Comparison of ENCODE assay signal across 22 mouse cellular contexts in genomic region chr4:104122364-104122763, GRCm38 (mm10).
DNase-seq lines count a peak whose midpoint lies in the region; ATAC-seq and TF ChIP-seq lines count a peak whose summit lies in the region.
"Had no signal": no experiment of that assay in that cellular context is flagged by ENCODE, and none has a peak within 500 bp of the region (broad histone marks: within the 10 kb centered on the region; RNA-seq: fewer than 3 reads in every experiment).

No protein-coding gene starts in this region.

- ATAC-seq in frontal cortex, adult (ENCODE audit: low TSS enrichment) = peak; percentile 27; the same call in 1 of the 2 replicates
- ATAC-seq in midbrain, postnatal 0 days (ENCODE audit: low FRiP score) = no peak
- ATAC-seq in midbrain, embryonic 11.5 days (ENCODE audit: low FRiP score) = no peak
- ATAC-seq: CD4-positive, CD25-positive, alpha-beta regulatory T cell, adult 4 months; forebrain, embryonic 16.5 days had no signal

- WGBS in midbrain, postnatal 0 days = 80% methylated on average over 1 of the region's 1 CpGs
- 78% methylated on average over 1 of the region's 1 CpGs for WGBS in midbrain, embryonic 11.5 days

- H3K4me1 ChIP-seq in midbrain, postnatal 0 days (ENCODE audit: insufficient read depth, low read length) = no peaks in the 10 kb centered on the region
- H3K4me1 ChIP-seq in midbrain, embryonic 11.5 days (ENCODE audit: control insufficient read depth, insufficient read depth, low read length) = no peaks in the 10 kb centered on the region
- H3K4me1 ChIP-seq: embryonic facial prominence, embryonic 13.5 days; forebrain, embryonic 12.5 days; heart, embryonic 12.5 days; hindbrain, embryonic 10.5 days had no signal

- H3K4me3 ChIP-seq in midbrain, postnatal 0 days (ENCODE audit: low read depth, low read length) = no peak overlapping the region
- no peak overlapping the region for H3K4me3 ChIP-seq in midbrain, embryonic 11.5 days (ENCODE audit: low read depth, low read length)
- H3K4me3 ChIP-seq: embryonic facial prominence, embryonic 13.5 days; forebrain, embryonic 12.5 days; gastrocnemius, adult 2 months; heart, embryonic 12.5 days; hindbrain, embryonic 10.5 days had no signal

- no peaks in the 10 kb centered on the region for H3K36me3 ChIP-seq in midbrain, postnatal 0 days (ENCODE audit: insufficient read depth, low read length)
- H3K36me3 ChIP-seq in midbrain, embryonic 11.5 days (ENCODE audit: control insufficient read depth, insufficient read depth, low read length) = no peaks in the 10 kb centered on the region
- H3K36me3 ChIP-seq: embryonic facial prominence, embryonic 13.5 days; forebrain, embryonic 12.5 days; G1E; heart, embryonic 12.5 days; hindbrain, embryonic 10.5 days had no signal

- no peak for DNase-seq in frontal cortex, postnatal 14 days (ENCODE audit: low spot score in 2 of 2)
- DNase-seq in kidney, postnatal 14 days = peak; percentile 4
- no peak for DNase-seq in kidney, adult 9 months
- no peak for DNase-seq in midbrain, postnatal 0 days (ENCODE audit: low spot score)
- DNase-seq in midbrain, embryonic 11.5 days (ENCODE audit: low spot score, missing footprints) = no peak
- no peak for DNase-seq in urinary bladder, postnatal 14 days (ENCODE audit: low spot score)
- DNase-seq: adrenal gland, adult 8-10 months; adrenal gland, postnatal 36 days; B cell, adult 2 months; cerebellum, adult 11 months; cerebellum, adult 8-10 months; cerebellum, postnatal 14 days; gastrocnemius, adult 2 months; gastrocnemius, postnatal 25 days had no signal

- H3K27me3 ChIP-seq in midbrain, postnatal 0 days (ENCODE audit: insufficient read depth, low read length) = no peaks in the 10 kb centered on the region
- H3K27me3 ChIP-seq in midbrain, embryonic 11.5 days (ENCODE audit: control insufficient read depth, insufficient read depth, low read length) = no peaks in the 10 kb centered on the region
- H3K27me3 ChIP-seq: embryonic facial prominence, embryonic 13.5 days; forebrain, embryonic 12.5 days; heart, embryonic 12.5 days had no signal

- no peak overlapping the region for H3K9ac ChIP-seq in midbrain, postnatal 0 days (replicated peaks; ENCODE audit: low read length, poor library complexity, severe bottlenecking)
- H3K9ac ChIP-seq in midbrain, embryonic 11.5 days (ENCODE audit: low read length) = no peak overlapping the region
- H3K9ac ChIP-seq: embryonic facial prominence, embryonic 13.5 days; forebrain, embryonic 12.5 days; heart, embryonic 12.5 days had no signal

- TF ChIP-seq CTCF in midbrain, postnatal 0 days (IDR thresholded peaks at IDR 0.05) = peak; percentile 11; the same call in 1 of the 2 replicates

- H3K4me2 ChIP-seq in midbrain, postnatal 0 days (ENCODE audit: low read depth, low read length, poor library complexity, severe bottlenecking) = no peak overlapping the region
- no peak overlapping the region for H3K4me2 ChIP-seq in midbrain, embryonic 11.5 days
- H3K4me2 ChIP-seq: embryonic facial prominence, embryonic 13.5 days; forebrain, embryonic 12.5 days; heart, embryonic 12.5 days had no signal

- H3K9me3 ChIP-seq in midbrain, postnatal 0 days (ENCODE audit: low read length) = no peaks in the 10 kb centered on the region
- H3K9me3 ChIP-seq in midbrain, embryonic 11.5 days (ENCODE audit: control insufficient read depth, low read length) = no peaks in the 10 kb centered on the region
- H3K9me3 ChIP-seq: embryonic facial prominence, embryonic 13.5 days; forebrain, embryonic 12.5 days; heart, embryonic 12.5 days; hindbrain, embryonic 10.5 days had no signal

- no peak overlapping the region for H3K27ac ChIP-seq in midbrain, postnatal 0 days (ENCODE audit: low read depth, low read length)
- H3K27ac ChIP-seq in midbrain, embryonic 11.5 days (ENCODE audit: low read depth, low read length) = no peak overlapping the region
- H3K27ac ChIP-seq: embryonic facial prominence, embryonic 13.5 days; forebrain, embryonic 12.5 days; gastrocnemius, adult 2 months; hindbrain, embryonic 10.5 days had no signal
